Mouse (Mus musculus) lung, embryonic 16.5 days (tissue): Measurements from ENCODE around the gene Gm11020. TPM values are rescaled to one million over a fixed set of nuclear protein-coding genes. Genes with fewer than 3 reads are reported as not detected.
A peak's percentile ranks its signal among the peaks of the same experiment; 100 is the strongest.

ENCODE experiments used
- ATAC-seq: fragments of 200-750 bp; cut with Nextera tagmentation; 2 replicates; pipeline ENCODE4 v1.8.0; 2017; ENCODE audit warnings: low read depth, mild to moderate bottlenecking, moderate library complexity
- H3K27ac ChIP-seq: fragments of 300-500 bp; sonication (generic); 2 replicates; pipeline ENCODE4 v1.5.1; 2014; ENCODE audit warnings: mild to moderate bottlenecking, control low read depth, low read length
- H3K27me3 ChIP-seq: fragments of 300-500 bp; sonication (generic); 2 replicates; pipeline ENCODE4 v1.6.1; 2014; ENCODE audit warnings: low read depth, low read length, mixed read lengths; ENCODE audit not compliant: control insufficient read depth, insufficient read depth
- H3K36me3 ChIP-seq: fragments of 300-500 bp; sonication (generic); 2 replicates; pipeline ENCODE4 v1.6.1; 2014; ENCODE audit warnings: low read length; ENCODE audit not compliant: control insufficient read depth, insufficient read depth
- H3K4me1 ChIP-seq: fragments of 300-500 bp; sonication (generic); replicated peaks from 2 replicates; pipeline ENCODE4 v1.6.1; 2014; ENCODE audit warnings: low read length, mixed read lengths; ENCODE audit not compliant: control insufficient read depth, insufficient read depth
- H3K4me2 ChIP-seq: fragments of 300-500 bp; sonication (generic); 2 replicates; pipeline ENCODE4 v1.6.1; 2014; ENCODE audit warnings: low read depth, low read length, control low read depth
- H3K4me3 ChIP-seq: fragments of 300-500 bp; sonication (generic); 2 replicates; pipeline ENCODE4 v1.5.1; 2014; ENCODE audit warnings: mild to moderate bottlenecking, low read length, control low read depth
- H3K9ac ChIP-seq: fragments of 300-500 bp; sonication (generic); 2 replicates; pipeline ENCODE4 v1.6.1; 2014; ENCODE audit warnings: low read length, control low read depth
- H3K9me3 ChIP-seq: fragments of 300-500 bp; sonication (generic); 2 replicates; pipeline ENCODE4 v1.6.1; 2016; ENCODE audit warnings: low read length; ENCODE audit not compliant: control insufficient read depth
- WGBS: fragments of 180-500 bp; shearing (Covaris S2); extraction: QIAGEN DNeasy Blood & Tissue Kit; methylation state at CpG from one replicate; pipeline ENCODE4 v1.1.7; 2014; 5-methylcytosine and 5-hydroxymethylcytosine counted together
- polyA plus RNA-seq: library from polyadenylated mRNA; unstranded; fragments of >200 nt; fragmentation: Nextera tagmentation; extraction: Ambion mirVana; gene quantifications from 2 replicates; pipeline ENCODE4 v1.2.1, GENCODE M21; 2015

Gene Gm11020
- polyA plus RNA-seq, 1 experiment from 2014 or later = not detected

- H3K9me3 ChIP-seq = no peaks in the 10 kb centered on the region
- no peaks in the 10 kb centered on the region for H3K27me3 ChIP-seq
- H3K36me3 ChIP-seq = no peaks in the 10 kb centered on the region; the same call in 1 of the 2 replicates
- ATAC-seq = no peak
- WGBS = 64% methylated on average over 5 of the region's 5 CpGs
- no peak overlapping the region for H3K4me3 ChIP-seq
- no peaks in the 10 kb centered on the region for H3K4me1 ChIP-seq
- no peak overlapping the region for H3K9ac ChIP-seq
- H3K27ac ChIP-seq = no peak overlapping the region
- no peak overlapping the region for H3K4me2 ChIP-seq
These were observed 31.8 kb downstream of the Gm11020 start for GRCm38 (mm10) chr8:104353186-104353585.

GRCm38 (mm10) chr8:104354504-104354903, 33.1 kb downstream of the Gm11020 start:
- no peak overlapping the region for H3K9ac ChIP-seq
- H3K4me2 ChIP-seq = no peak overlapping the region
- no peaks in the 10 kb centered on the region for H3K4me1 ChIP-seq
- H3K9me3 ChIP-seq = no peaks in the 10 kb centered on the region
- no peaks in the 10 kb centered on the region; the same call in 1 of the 2 replicates for H3K36me3 ChIP-seq
- no peak for ATAC-seq
- WGBS = 92% methylated on average over 10 of the region's 10 CpGs
- no peaks in the 10 kb centered on the region for H3K27me3 ChIP-seq
- no peak overlapping the region for H3K4me3 ChIP-seq
- H3K27ac ChIP-seq = no peak overlapping the region

- Histone ChIP-seq H3K27me3 (no peaks in the 10 kb centered on the region), H3K36me3 (no peaks in the 10 kb centered on the region), H3K4me1 (no peaks in the 10 kb centered on the region), H3K27ac (no peak overlapping the region), H3K9me3 (no peaks in the 10 kb centered on the region), H3K4me3 (no peak overlapping the region), H3K4me2 (no peak overlapping the region), H3K9ac (no peak overlapping the region)
- 79% methylated on average over 3 of the region's 3 CpGs for WGBS
- ATAC-seq = no peak
These were observed 37.3 kb downstream of the Gm11020 start for GRCm38 (mm10) chr8:104358637-104359036.

GRCm38 (mm10) chr8:104359778-104360456, 38.5 kb downstream of the Gm11020 start:
- Histone ChIP-seq H3K36me3 (no peaks in the 10 kb centered on the region), H3K4me1 (no peaks in the 10 kb centered on the region), H3K9ac (no peak overlapping the region), H3K27me3 (no peaks in the 10 kb centered on the region), H3K9me3 (no peaks in the 10 kb centered on the region), H3K27ac (no peak overlapping the region), H3K4me3 (no peak overlapping the region), H3K4me2 (no peak overlapping the region)
- no peak for ATAC-seq
- WGBS = 74% methylated on average over 15 of the region's 15 CpGs

- H3K9me3 ChIP-seq = no peaks in the 10 kb centered on the region
- no peaks in the 10 kb centered on the region for H3K27me3 ChIP-seq
- H3K4me1 ChIP-seq = peaks cover 9% of the 10 kb centered on the region
- H3K4me2 ChIP-seq = no peak overlapping the region
- no peaks in the 10 kb centered on the region for H3K36me3 ChIP-seq
- 86% methylated on average over 9 of the region's 9 CpGs for WGBS
- no peak overlapping the region for H3K9ac ChIP-seq
- H3K4me3 ChIP-seq = no peak overlapping the region
- no peak for ATAC-seq
- H3K27ac ChIP-seq = no peak overlapping the region
These were observed 44.3 kb downstream of the Gm11020 start for GRCm38 (mm10) chr8:104365695-104366094.

- H3K4me3 ChIP-seq = no peak overlapping the region
- H3K4me1 ChIP-seq = peaks cover 9% of the 10 kb centered on the region
- no peak for ATAC-seq
- no peak overlapping the region for H3K4me2 ChIP-seq
- no peaks in the 10 kb centered on the region for H3K36me3 ChIP-seq
- H3K9me3 ChIP-seq = no peaks in the 10 kb centered on the region
- WGBS = 60% methylated on average over 5 of the region's 5 CpGs
- no peaks in the 10 kb centered on the region for H3K27me3 ChIP-seq
- no peak overlapping the region for H3K27ac ChIP-seq
- H3K9ac ChIP-seq = no peak overlapping the region
These were observed 46.0 kb downstream of the Gm11020 start for GRCm38 (mm10) chr8:104367398-104367797.

GRCm38 (mm10) chr8:104369591-104369990, 48.2 kb downstream of the Gm11020 start:
- H3K9ac ChIP-seq = no peak overlapping the region
- no peak overlapping the region for H3K4me2 ChIP-seq
- H3K36me3 ChIP-seq = no peaks in the 10 kb centered on the region
- H3K9me3 ChIP-seq = no peaks in the 10 kb centered on the region
- ATAC-seq = 0 out of 2 replicates have a peak, but pooled peaks have one; percentile 29
- no peak overlapping the region for H3K4me3 ChIP-seq
- H3K27ac ChIP-seq = no peak overlapping the region
- WGBS = 67% methylated on average over 12 of the region's 12 CpGs
- peaks cover 9% of the 10 kb centered on the region for H3K4me1 ChIP-seq
- no peaks in the 10 kb centered on the region for H3K27me3 ChIP-seq

- H3K4me1 ChIP-seq = peaks cover 13% of the 10 kb centered on the region
- no peak overlapping the region for H3K9ac ChIP-seq
- H3K9me3 ChIP-seq = no peaks in the 10 kb centered on the region
- WGBS = 63% methylated on average over 6 of the region's 6 CpGs
- H3K36me3 ChIP-seq = no peaks in the 10 kb centered on the region
- H3K4me2 ChIP-seq = no peak overlapping the region
- H3K27me3 ChIP-seq = no peaks in the 10 kb centered on the region
- no peak for ATAC-seq
- no peak overlapping the region for H3K27ac ChIP-seq
- H3K4me3 ChIP-seq = no peak overlapping the region
These were observed 48.7 kb downstream of the Gm11020 start for GRCm38 (mm10) chr8:104370071-104370470.

- Histone ChIP-seq H3K27ac (no peak overlapping the region), H3K36me3 (no peaks in the 10 kb centered on the region), H3K9me3 (no peaks in the 10 kb centered on the region), H3K27me3 (no peaks in the 10 kb centered on the region), H3K9ac (no peak overlapping the region), H3K4me3 (no peak overlapping the region), H3K4me1 (peaks cover 23% of the 10 kb centered on the region), H3K4me2 (no peak overlapping the region)
- ATAC-seq = no peak
- 86% methylated on average over 6 of the region's 6 CpGs for WGBS
These were observed 49.8 kb downstream of the Gm11020 start for GRCm38 (mm10) chr8:104371121-104371520.
